Mouse (Mus musculus): ENCODE measurements around the gene Lmntd1. TPM values are rescaled to one million over a fixed set of nuclear protein-coding genes. Genes with fewer than 3 reads are reported as not detected.

Gene Lmntd1
- polyA plus RNA-seq, 1 experiment from 2014 or later: 0.63 TPM

GRCm38 (mm10) chr6:145382586-145383380 lies 231.3 kb downstream of the Lmntd1 start:
- H3K27me3 ChIP-seq (replicated peaks): no peaks in the 10 kb centered on the region
- no peak overlapping the region for H3K4me3 ChIP-seq (replicated peaks)
- H3K9ac ChIP-seq (replicated peaks): no peak overlapping the region
- no peaks in the 10 kb centered on the region for H3K9me3 ChIP-seq (replicated peaks)
- H3K36me3 ChIP-seq: no peaks in the 10 kb centered on the region
- peaks cover 28% of the 10 kb centered on the region for H3K4me1 ChIP-seq
- 52% methylated on average over 12 of the region's 12 CpGs for WGBS
- no peak for ATAC-seq (ENCODE audit: low FRiP score)
- H3K4me2 ChIP-seq: no peak overlapping the region
- no peak overlapping the region for H3K27ac ChIP-seq (replicated peaks)

- Histone ChIP-seq H3K9ac (replicated peaks) (no peak overlapping the region), H3K36me3 (no peaks in the 10 kb centered on the region), H3K4me3 (replicated peaks) (no peak overlapping the region), H3K9me3 (replicated peaks) (no peaks in the 10 kb centered on the region), H3K4me1 (peaks cover 22% of the 10 kb centered on the region), H3K27me3 (replicated peaks) (no peaks in the 10 kb centered on the region), H3K4me2 (no peak overlapping the region), H3K27ac (replicated peaks) (no peak overlapping the region; the same call in 1 of the 2 replicates)
- ATAC-seq (ENCODE audit: low FRiP score): peak; percentile 83
- WGBS: 30% methylated on average over 8 of the region's 8 CpGs
Measured at GRCm38 (mm10) chr6:145380961-145381360, 233.2 kb downstream of the Lmntd1 start.

- WGBS: 26% methylated on average over 6 of the region's 6 CpGs
- Histone ChIP-seq H3K9me3 (replicated peaks) (no peaks in the 10 kb centered on the region), H3K27ac (replicated peaks) (no peak overlapping the region), H3K4me3 (replicated peaks) (no peak overlapping the region), H3K4me2 (no peak overlapping the region), H3K4me1 (peaks cover 22% of the 10 kb centered on the region), H3K9ac (replicated peaks) (no peak overlapping the region), H3K27me3 (replicated peaks) (no peaks in the 10 kb centered on the region), H3K36me3 (no peaks in the 10 kb centered on the region)
- no peak for ATAC-seq (ENCODE audit: low FRiP score)
Measured at GRCm38 (mm10) chr6:145379175-145379574, 234.9 kb downstream of the Lmntd1 start.

DNA sequence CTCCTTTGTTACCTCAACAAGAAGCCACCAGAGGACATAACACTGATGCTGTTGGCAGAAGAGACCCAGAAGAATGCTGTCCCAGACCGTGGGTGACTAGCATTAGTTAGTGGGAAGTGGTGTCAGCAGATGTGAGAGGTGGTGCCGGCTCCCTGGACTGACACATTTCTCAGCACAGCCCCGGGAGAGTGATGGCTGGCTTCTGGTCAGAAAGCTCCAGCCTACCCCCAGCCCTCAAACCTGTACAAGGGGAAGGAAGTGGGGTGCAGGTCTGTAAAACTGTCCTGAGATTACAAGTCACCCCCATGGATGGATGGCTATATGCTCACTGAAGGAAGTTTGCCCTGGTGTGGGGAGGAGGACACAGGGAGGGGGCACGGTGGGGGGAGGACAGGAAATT lies 235.4 kb downstream of the Lmntd1 start:
- Histone ChIP-seq H3K27ac (replicated peaks) (no peak overlapping the region), H3K4me3 (replicated peaks) (no peak overlapping the region), H3K4me2 (no peak overlapping the region), H3K4me1 (peaks cover 22% of the 10 kb centered on the region), H3K36me3 (no peaks in the 10 kb centered on the region), H3K27me3 (replicated peaks) (no peaks in the 10 kb centered on the region), H3K9me3 (replicated peaks) (no peaks in the 10 kb centered on the region), H3K9ac (replicated peaks) (no peak overlapping the region)
- WGBS: 70% methylated on average over 4 of the region's 4 CpGs
- ATAC-seq (ENCODE audit: low FRiP score): no peak

DNA sequence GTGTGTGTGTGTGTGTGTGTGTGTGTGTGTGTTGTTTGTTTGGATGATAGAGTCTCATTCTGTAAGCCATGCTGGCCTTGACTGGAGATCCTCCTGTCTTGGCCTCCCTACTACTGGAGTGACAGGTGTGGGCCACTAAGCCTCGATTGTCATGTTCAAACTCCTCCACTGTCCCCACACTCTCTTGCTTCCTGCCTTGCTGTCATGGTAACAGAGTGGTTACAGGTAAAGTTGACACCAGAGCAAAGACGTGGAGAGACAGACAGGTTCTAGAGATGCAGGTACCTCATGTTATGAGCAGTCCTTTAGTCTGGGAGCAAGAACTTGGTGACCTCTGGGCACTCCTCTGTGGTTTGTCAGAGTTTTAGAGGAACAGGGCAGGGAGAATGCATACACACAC lies 239.7 kb downstream of the Lmntd1 start:
- WGBS: 81% methylated on average over 2 of the region's 2 CpGs
- no peak overlapping the region for H3K9ac ChIP-seq (replicated peaks)
- ATAC-seq (ENCODE audit: low FRiP score): no peak

DNA sequence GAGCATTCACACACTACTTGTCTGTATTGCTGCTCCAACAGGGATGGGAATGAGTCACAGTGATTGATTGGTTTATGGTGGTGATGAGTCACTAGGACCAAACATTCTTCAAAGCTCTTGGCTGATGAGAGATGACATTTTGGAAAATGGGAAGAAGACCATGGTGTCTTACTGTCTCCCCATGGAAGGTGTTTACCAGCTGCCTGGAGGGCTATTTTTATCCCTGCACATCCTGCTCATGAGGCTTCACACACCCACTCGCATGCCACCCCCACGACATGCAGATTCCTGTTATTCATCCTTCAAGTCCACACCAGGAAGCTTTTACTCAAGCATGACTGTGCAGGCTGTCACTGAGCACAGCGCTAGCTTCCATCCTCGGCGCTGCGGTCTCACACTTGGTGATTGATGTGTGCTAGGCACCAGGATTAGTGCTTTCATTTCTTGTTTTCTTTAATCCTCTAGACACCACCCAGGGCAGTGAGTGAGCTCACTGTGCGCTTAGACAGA lies 240.4 kb downstream of the Lmntd1 start:
- WGBS: 36% methylated on average over 7 of the region's 7 CpGs
- no peak overlapping the region for H3K27ac ChIP-seq (replicated peaks)
- H3K9ac ChIP-seq (replicated peaks): no peak overlapping the region
- H3K4me2 ChIP-seq: no peak overlapping the region
- H3K9me3 ChIP-seq (replicated peaks): no peaks in the 10 kb centered on the region
- no peak overlapping the region for H3K4me3 ChIP-seq (replicated peaks)
- H3K4me1 ChIP-seq: peaks cover 5% of the 10 kb centered on the region; the same call in 1 of the 2 replicates
- ATAC-seq (ENCODE audit: low FRiP score): no peak
- H3K36me3 ChIP-seq: no peaks in the 10 kb centered on the region
- no peaks in the 10 kb centered on the region for H3K27me3 ChIP-seq (replicated peaks)

More for the DNA sequence above, 239.7 kb downstream of the Lmntd1 start:
- H3K36me3 ChIP-seq: no peaks in the 10 kb centered on the region
- no peaks in the 10 kb centered on the region for H3K9me3 ChIP-seq (replicated peaks)
- H3K4me1 ChIP-seq: peaks cover 10% of the 10 kb centered on the region
- no peak overlapping the region for H3K4me3 ChIP-seq (replicated peaks)
- H3K27ac ChIP-seq (replicated peaks): no peak overlapping the region
- H3K27me3 ChIP-seq (replicated peaks): no peaks in the 10 kb centered on the region
- H3K4me2 ChIP-seq: no peak overlapping the region

- H3K9me3 ChIP-seq (replicated peaks): no peaks in the 10 kb centered on the region
- no peak overlapping the region for H3K27ac ChIP-seq (replicated peaks)
- H3K9ac ChIP-seq (replicated peaks): no peak overlapping the region
- H3K4me2 ChIP-seq: no peak overlapping the region
- H3K4me1 ChIP-seq: 0 out of 2 replicates have a peak, but pooled peaks cover 4% of the 10 kb centered on the region
- no peaks in the 10 kb centered on the region for H3K36me3 ChIP-seq
- no peak for ATAC-seq (ENCODE audit: low FRiP score)
- H3K27me3 ChIP-seq (replicated peaks): no peaks in the 10 kb centered on the region
- no peak overlapping the region for H3K4me3 ChIP-seq (replicated peaks)
- 65% methylated on average over 2 of the region's 2 CpGs for WGBS
Measured at GRCm38 (mm10) chr6:145372066-145372465, 242.1 kb downstream of the Lmntd1 start.

DNA sequence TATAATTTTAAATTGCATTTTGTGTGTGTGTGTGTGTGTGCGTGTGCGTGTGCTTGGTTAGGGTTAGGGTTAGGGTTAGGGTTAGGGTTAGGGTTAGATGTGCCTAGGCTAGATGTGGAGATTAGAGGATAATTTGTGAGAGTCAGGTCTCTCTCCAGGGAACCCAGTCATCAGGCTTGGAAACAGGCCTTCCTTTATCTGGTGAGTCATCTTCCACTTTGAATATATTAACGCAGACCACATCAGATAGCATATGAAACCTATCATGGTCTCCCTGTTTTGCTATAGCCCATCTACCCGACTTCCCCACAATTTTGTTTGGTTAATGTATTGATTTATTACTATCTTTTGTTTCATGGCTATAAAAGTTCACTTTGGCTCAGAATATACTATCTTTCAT lies 242.5 kb downstream of the Lmntd1 start:
- WGBS: 82% methylated on average over 4 of the region's 4 CpGs
- Histone ChIP-seq H3K4me2 (no peak overlapping the region), H3K27me3 (replicated peaks) (no peaks in the 10 kb centered on the region), H3K4me1 (0 out of 2 replicates have a peak, but pooled peaks cover 4% of the 10 kb centered on the region), H3K9me3 (replicated peaks) (no peaks in the 10 kb centered on the region), H3K36me3 (no peaks in the 10 kb centered on the region), H3K9ac (replicated peaks) (no peak overlapping the region), H3K4me3 (replicated peaks) (no peak overlapping the region), H3K27ac (replicated peaks) (no peak overlapping the region)
- no peak for ATAC-seq (ENCODE audit: low FRiP score)

DNA sequence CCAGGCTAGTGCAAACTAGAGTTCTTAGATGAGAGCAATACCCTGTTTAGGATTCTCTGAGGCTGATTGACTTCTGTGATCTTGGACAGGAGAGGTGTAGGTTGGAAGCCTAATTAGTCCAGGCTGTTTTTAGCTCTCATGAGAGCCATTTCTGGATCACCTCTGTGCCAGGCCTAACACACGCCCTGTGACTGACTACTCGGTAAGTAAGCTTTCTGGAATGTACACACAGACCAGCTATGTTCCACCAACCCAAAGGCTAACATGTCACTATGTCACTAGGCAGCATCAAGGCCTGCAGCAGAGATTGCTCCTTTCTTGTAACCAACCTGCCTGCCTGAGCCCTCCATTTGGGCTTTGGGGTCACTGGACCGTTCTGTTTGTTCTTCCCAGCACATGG lies 243.8 kb downstream of the Lmntd1 start:
- Histone ChIP-seq H3K27me3 (replicated peaks) (no peaks in the 10 kb centered on the region), H3K4me3 (replicated peaks) (no peak overlapping the region), H3K27ac (replicated peaks) (no peak overlapping the region), H3K36me3 (no peaks in the 10 kb centered on the region), H3K9ac (replicated peaks) (no peak overlapping the region), H3K4me1 (0 out of 2 replicates have a peak, but pooled peaks cover 4% of the 10 kb centered on the region), H3K9me3 (replicated peaks) (no peaks in the 10 kb centered on the region), H3K4me2 (no peak overlapping the region)
- no peak for ATAC-seq (ENCODE audit: low FRiP score)
- WGBS: 85% methylated on average over 3 of the region's 3 CpGs

DNA sequence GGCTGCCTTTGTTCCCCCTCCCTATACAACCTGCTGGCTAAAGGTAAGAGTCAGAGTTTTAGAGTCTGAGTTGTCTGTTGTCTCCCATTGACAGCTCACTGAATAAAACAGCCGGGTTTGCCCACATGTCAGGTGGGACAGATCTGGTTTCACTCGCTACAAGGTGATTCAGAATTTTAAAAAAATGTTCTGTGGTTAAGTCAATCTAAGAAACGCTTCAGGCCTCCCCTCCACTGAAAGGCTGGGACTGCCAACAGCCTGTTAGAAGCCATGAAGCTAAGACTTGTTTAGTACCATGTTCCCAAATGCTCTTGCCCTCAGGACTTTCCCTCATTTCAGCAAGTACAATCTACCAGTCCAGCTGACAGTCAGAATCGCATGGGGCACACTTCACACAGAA lies 244.8 kb downstream of the Lmntd1 start:
- Histone ChIP-seq H3K27me3 (replicated peaks) (no peaks in the 10 kb centered on the region), H3K4me2 (no peak overlapping the region), H3K36me3 (no peaks in the 10 kb centered on the region), H3K4me3 (replicated peaks) (no peak overlapping the region), H3K4me1 (0 out of 2 replicates have a peak, but pooled peaks cover 4% of the 10 kb centered on the region), H3K9ac (replicated peaks) (no peak overlapping the region), H3K27ac (replicated peaks) (no peak overlapping the region), H3K9me3 (replicated peaks) (no peaks in the 10 kb centered on the region)
- WGBS: 64% methylated on average over 4 of the region's 4 CpGs
- no peak for ATAC-seq (ENCODE audit: low FRiP score)

GRCm38 (mm10) chr6:145366488-145366887 lies 247.6 kb downstream of the Lmntd1 start:
- H3K27ac ChIP-seq (replicated peaks): no peak overlapping the region
- H3K4me1 ChIP-seq: 0 out of 2 replicates have a peak, but pooled peaks cover 4% of the 10 kb centered on the region
- no peak overlapping the region for H3K4me2 ChIP-seq
- H3K9ac ChIP-seq (replicated peaks): no peak overlapping the region
- H3K27me3 ChIP-seq (replicated peaks): no peaks in the 10 kb centered on the region
- ATAC-seq (ENCODE audit: low FRiP score): no peak
- H3K9me3 ChIP-seq (replicated peaks): no peaks in the 10 kb centered on the region
- 94% methylated on average over 11 of the region's 11 CpGs for WGBS
- H3K4me3 ChIP-seq (replicated peaks): no peak overlapping the region
- H3K36me3 ChIP-seq: no peaks in the 10 kb centered on the region

DNA sequence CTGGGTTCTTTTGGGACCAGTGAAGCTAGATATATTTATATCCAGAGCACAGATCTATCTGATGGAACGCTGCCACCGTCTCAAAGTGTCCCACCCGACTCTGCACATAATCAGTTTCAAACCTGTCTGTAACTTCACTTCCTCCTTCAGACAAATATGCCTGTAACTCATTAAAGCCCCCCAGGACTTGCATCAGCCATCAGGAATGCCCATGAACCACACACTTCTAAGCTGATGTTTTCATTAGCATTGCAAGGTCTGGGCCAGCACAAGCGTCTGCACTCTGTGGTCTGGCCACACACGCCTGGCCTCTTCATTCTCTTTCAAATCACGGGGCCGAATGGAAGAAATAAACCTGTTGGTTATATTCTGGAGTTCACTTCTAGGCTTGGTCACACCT lies 250.4 kb downstream of the Lmntd1 start:
- Histone ChIP-seq H3K9ac (replicated peaks) (no peak overlapping the region), H3K36me3 (no peaks in the 10 kb centered on the region), H3K27ac (replicated peaks) (no peak overlapping the region), H3K4me2 (no peak overlapping the region), H3K4me3 (replicated peaks) (no peak overlapping the region), H3K27me3 (replicated peaks) (no peaks in the 10 kb centered on the region), H3K9me3 (replicated peaks) (no peaks in the 10 kb centered on the region), H3K4me1 (peaks cover 4% of the 10 kb centered on the region)
- WGBS: 79% methylated on average over 7 of the region's 7 CpGs
- ATAC-seq (ENCODE audit: low FRiP score): no peak

Measured in neural tube, embryonic 15.5 days (tissue).